Mouse (Mus musculus) embryonic stem cell, embryonic (primary cell): Measurements from ENCODE around the gene Rapgef1.

Experiments
- CTCF ChIA-PET, 4 experiments: fragments of 300-600 bp in 2 of 4; fragments of 350-600 bp in 2 of 4; sonication (Branson Sonifier 250); formaldehyde crosslinking; loops; one replicate each; lab custom pipeline; 2022; ENCODE audit warnings: inconsistent platforms in 2 of 4; lab: Charles Lee
- POLR2A ChIA-PET, 4 experiments: fragments of 300-600 bp in 2 of 4; fragments of 350-600 bp in 2 of 4; sonication (Branson Sonifier 250); formaldehyde crosslinking; loops; one replicate each; lab custom pipeline; 2022; ENCODE audit warnings: antibody characterized with exemption in 4 of 4, inconsistent platforms in 1 of 4; lab: Charles Lee

Rapgef1 gene

DNA sequence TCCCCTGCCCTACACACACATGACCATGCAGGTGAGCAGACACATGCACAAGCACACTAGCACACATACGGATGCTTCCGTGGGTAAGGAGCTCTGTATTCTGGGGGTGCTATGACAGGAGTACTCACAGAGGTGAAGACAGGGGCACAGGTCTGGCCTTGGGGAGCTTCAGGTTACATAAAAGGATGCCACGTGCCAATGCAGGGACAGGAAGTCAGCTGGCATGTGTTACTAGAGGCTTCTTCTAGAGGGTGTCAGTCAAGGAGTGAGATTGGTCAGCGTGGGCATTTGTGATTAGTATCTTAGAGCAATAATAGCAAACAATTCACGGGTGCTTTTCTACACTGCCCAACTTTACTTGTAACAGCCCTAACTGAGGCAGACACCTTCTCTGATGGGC lies 71.5 kb downstream of the Rapgef1 start:
- ChIA-PET CTCF (interaction anchor here (0.6 to 3.3 kb wide), 14 partner anchors 11 to 112 kb away, joined by 3 to 25 read pairs (median 5); partner anchors contain the start of gene Rapgef1 (in 2 of the 4)), POLR2A (interaction anchor here (0.7 to 6.1 kb wide), 60 partner anchors 9 to 730 kb away, joined by 3 to 64 read pairs (median 6); no protein-coding TSS in a partner anchor)

- ChIA-PET CTCF (interaction anchor here (0.5 to 3.3 kb wide), 18 partner anchors 11 to 301 kb away, joined by 3 to 25 read pairs (median 4); partner anchors contain the start of gene Rapgef1 (in 2 of the 4)), POLR2A (interaction anchor here (0.7 to 6.1 kb wide), 64 partner anchors 9 to 730 kb away, joined by 3 to 64 read pairs (median 5); partner anchors contain the start of genes Rapgef1 (in 1 of the 4) and Urm1 (in 1 of the 4))
Observed at GRCm38 (mm10) chr2:29691507-29691906, 72.0 kb downstream of the Rapgef1 start.

- CTCF ChIA-PET: interaction anchor here in 3 of 4 experiments (0.5 to 3.3 kb wide), 14 partner anchors 16 to 302 kb away, joined by 3 to 25 read pairs (median 5); partner anchors contain the start of gene Rapgef1 (in 1 of the 3)
- POLR2A ChIA-PET: interaction anchor here in 3 of 4 experiments (0.7 to 6.1 kb wide), 49 partner anchors 9 to 443 kb away, joined by 3 to 64 read pairs (median 6); partner anchors contain the start of genes Rapgef1 (in 1 of the 3) and Urm1 (in 1 of the 3)
Observed at GRCm38 (mm10) chr2:29692192-29692591, 72.7 kb downstream of the Rapgef1 start.

- POLR2A ChIA-PET: interaction anchor here in 3 of 4 experiments (0.5 to 1.5 kb wide), 4 partner anchors 13 to 43 kb away, joined by 3 read pairs; no protein-coding TSS in a partner anchor
- CTCF ChIA-PET: no interaction called here
Observed at GRCm38 (mm10) chr2:29696207-29696800, 76.8 kb downstream of the Rapgef1 start.

DNA sequence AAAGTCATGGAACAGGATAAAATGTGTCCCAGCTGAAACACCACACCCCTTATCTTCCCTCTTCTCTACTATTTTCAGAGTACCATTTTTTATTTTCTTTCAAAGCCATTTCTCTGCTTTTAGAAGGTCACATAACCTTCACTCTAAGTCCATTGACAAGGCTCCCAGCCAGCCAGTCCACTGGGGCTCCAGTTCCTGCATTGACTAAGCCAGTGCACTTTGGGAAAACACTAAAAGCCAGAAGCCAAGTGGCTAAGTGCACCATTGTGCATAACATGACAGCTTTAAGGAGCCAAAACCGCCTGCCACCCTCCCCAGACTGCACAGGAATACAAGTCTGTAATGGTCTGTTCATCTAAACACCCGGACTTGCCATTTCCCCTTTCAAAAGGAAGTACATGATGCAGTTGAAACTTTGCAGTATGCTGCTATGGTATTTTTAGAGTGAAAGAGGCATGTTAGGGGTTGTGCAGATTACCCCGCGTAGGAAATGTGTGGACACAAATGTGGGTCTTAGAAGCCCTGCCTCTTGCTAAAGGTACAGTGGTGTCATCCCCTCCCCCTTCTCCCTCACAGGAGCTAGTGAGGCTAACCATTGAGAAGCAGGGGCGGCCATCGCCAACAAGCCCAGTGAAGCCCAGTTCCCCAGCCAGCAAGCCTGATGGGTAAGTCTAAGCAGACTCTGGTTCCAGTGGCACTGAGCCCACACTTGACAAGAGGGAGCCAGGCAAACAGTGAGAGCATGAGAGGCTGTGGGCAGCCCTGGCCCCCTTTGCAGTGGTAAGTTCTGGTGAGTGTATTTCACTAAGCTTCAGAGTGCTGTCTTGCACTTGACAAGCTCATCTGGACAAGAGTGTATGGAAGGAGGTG lies 79.1 kb downstream of the Rapgef1 start:
- POLR2A ChIA-PET: interaction anchor here in 2 of 4 experiments (0.5 to 2.0 kb wide), 7 partner anchors 9 to 239 kb away, joined by 3 to 5 read pairs (median 4); no protein-coding TSS in a partner anchor
- CTCF ChIA-PET: interaction anchor here in 1 of 4 experiments (1.0 kb wide), 1 partner anchor 10 kb away, joined by 3 read pairs; no protein-coding TSS in a partner anchor

DNA sequence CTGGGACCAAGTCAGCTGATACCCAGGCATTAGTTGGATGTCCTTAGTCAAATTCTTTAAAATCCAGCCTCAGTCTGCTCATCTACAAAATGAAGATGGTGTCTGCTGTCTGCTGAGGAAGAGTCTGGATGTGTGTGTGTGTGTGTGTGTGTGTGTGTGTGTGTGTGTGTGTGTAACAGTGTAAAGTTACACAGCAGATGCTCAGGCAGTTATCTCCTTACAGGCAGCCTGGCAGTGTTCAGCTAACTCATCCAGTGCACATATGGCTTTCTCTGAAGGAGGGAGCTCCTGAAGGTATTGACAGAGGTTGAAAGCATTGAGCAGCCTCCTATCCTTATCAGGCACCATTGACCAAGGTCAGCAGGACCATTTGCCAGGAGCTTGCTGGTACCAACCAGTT lies 81.4 kb downstream of the Rapgef1 start:
- CTCF ChIA-PET: interaction anchor here in 2 of 4 experiments (0.6 to 0.7 kb wide), 2 partner anchors 44 to 86 kb away, joined by 3 to 11 read pairs; partner anchors contain the start of gene Coq4 (in 1 of the 2)

GRCm38 (mm10) chr2:29701393-29701792 lies 81.9 kb downstream of the Rapgef1 start:
- ChIA-PET POLR2A (interaction anchor here (0.7 to 42.2 kb wide), 11 partner anchors 10 to 71 kb away, joined by 3 to 884 read pairs (median 4); partner anchors contain the start of gene Gm13420 (in 2 of the 4)), CTCF (interaction anchor here in 1 of 4 experiments (0.7 to 1.6 kb wide), 2 partner anchors 10 to 44 kb away, joined by 3 to 4 read pairs; no protein-coding TSS in a partner anchor)

More for the DNA sequence above, 81.4 kb downstream of the Rapgef1 start:
- POLR2A ChIA-PET: interaction anchor here (0.7 to 42.2 kb wide), 15 partner anchors 9 to 147 kb away, joined by 3 to 884 read pairs (median 4); partner anchors contain the start of gene Gm13420 (in 2 of the 4)

- ChIA-PET POLR2A (interaction anchor here in 3 of 4 experiments (0.5 to 42.2 kb wide), 8 partner anchors 11 to 800 kb away, joined by 3 to 884 read pairs (median 3); partner anchors contain the start of gene Gm13420 (in 1 of the 3)), CTCF (interaction anchor here in 2 of 4 experiments (0.6 to 1.6 kb wide), 3 partner anchors 11 to 62 kb away, joined by 3 to 4 read pairs (median 3); no protein-coding TSS in a partner anchor)
Observed at GRCm38 (mm10) chr2:29702189-29702588, 82.7 kb downstream of the Rapgef1 start.

DNA sequence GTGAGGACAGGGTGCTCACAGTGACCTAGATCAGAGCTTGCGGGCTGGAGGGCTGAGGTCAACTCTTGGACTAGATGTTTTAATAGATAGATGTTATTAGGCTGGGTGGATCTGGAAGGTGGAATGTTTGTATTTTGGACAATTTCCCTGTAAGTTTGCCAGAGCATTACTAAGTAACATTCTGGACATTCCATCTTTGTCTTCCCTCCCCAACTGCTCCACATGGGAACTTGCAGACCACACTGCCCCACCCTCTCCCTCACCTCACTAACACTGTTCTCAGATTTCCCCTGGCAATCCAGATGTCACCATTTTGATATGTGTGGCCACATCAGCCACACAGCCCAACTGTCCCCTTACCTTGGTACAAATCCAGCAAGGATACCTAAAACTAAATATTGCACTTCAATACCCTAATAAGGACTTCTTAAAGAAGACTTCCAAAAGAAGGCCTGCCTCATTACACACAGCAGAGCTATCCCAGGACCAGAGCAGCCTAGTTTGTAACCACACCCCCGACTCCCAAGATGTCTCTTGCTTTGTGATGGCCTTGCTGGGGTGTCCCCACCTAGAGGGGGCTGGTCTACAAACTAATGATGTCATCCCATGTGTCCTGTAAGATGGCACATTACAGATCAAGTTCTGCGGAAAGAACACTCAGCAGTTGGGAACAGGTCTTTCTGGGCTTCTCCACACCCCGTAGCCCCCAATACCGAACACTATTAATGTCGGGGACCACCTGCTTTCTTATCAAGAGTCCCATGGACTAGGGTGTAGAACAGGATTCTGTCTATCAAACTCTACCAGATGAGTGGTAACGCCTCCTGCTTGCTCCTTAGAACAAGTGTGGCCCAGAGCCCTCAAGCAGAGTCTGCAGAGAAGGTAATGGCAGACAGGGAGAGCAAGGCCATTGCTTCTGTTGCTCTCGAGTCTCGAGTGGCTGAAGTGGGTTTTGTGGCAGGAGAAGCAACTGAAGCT lies 83.9 kb downstream of the Rapgef1 start:
- POLR2A ChIA-PET: interaction anchor here in 3 of 4 experiments (1.2 to 42.2 kb wide), 7 partner anchors 10 to 34 kb away, joined by 4 to 884 read pairs (median 7); partner anchors contain the start of gene Gm13420 (in 1 of the 3)
- CTCF ChIA-PET: interaction anchor here in 1 of 4 experiments (0.9 to 1.6 kb wide), 2 partner anchors 12 to 20 kb away, joined by 4 read pairs; no protein-coding TSS in a partner anchor

DNA sequence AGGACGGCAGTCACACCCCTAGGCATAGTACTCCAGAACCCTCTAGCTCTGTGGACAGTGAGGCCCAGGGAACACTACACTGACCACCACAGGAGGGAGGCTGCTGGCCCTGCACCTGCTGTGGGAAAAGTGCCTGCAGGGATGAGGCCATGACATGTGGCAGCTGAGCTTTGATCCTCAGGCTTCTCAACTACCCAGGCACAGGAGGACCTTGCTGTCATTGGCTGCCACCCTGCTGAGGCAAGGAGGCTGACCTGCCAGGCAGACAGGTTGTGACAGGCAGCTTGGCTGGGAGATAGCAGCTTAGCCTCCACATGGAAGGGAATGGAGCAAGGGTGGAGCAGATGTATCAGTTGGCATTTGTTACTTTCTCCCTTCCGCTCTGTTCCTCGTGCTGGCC lies 86.0 kb downstream of the Rapgef1 start:
- CTCF ChIA-PET: no interaction called here

DNA sequence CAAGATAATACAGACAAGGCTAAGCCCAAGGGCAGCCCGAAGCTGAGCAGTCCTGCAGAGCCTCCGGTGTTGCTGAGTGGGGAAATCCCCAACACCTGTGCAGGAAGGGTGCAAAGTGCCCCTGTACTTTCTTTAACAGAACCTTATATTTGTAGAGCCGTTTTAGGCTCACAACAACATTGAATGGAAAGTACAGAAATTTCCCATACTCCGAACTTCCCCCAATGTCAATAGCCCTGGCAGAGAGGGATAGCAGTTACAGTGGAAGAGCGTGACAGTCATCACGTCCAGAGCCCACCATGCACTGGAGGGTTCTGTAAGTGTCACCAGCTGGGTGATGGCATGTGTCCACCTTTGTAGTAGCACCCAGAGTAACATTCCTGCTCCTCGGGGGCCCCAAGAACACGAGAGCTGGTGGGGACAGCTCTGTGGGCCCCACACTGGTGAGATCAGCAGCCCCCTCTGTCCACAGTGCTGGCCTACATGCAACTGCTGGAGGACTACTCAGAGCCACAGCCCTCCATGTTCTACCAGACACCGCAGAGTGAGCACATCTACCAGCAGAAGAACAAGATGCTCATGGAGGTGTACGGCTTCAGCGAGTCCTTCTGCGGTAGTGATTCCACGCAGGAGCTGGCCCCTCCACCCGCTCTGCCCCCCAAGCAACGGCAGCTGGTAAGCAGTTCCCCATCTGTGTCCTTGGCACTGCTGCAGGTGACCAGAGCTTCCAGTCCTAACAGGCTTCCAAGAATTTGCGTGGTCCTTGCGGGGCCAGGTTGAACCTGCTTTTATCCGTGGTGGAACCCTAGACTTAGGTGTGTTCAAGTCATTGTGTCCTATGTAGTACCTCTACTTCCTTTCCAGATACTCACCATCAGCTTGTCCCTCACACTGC lies 87.5 kb downstream of the Rapgef1 start:
- CTCF ChIA-PET: interaction anchor here in 3 of 4 experiments (0.5 to 1.9 kb wide), 5 partner anchors 15 to 90 kb away, joined by 3 to 9 read pairs (median 4); partner anchors contain the start of gene Rapgef1 (in 1 of the 3)

More for the DNA sequence above, 86.0 kb downstream of the Rapgef1 start:
- POLR2A ChIA-PET: interaction anchor here in 3 of 4 experiments (0.5 to 42.2 kb wide), 11 partner anchors 11 to 1393 kb away, joined by 3 to 884 read pairs (median 4); partner anchors contain the start of gene Gm13420 (in 1 of the 3)

GRCm38 (mm10) chr2:29707731-29708130 lies 88.2 kb downstream of the Rapgef1 start:
- CTCF ChIA-PET: interaction anchor here in 3 of 4 experiments (0.5 to 2.1 kb wide), 18 partner anchors 8 to 91 kb away, joined by 3 to 9 read pairs (median 6); partner anchors contain the start of genes Gm13547 (in 1 of the 3) and Rapgef1 (in 1 of the 3)
- POLR2A ChIA-PET: interaction anchor here in 3 of 4 experiments (0.5 to 42.2 kb wide), 32 partner anchors 9 to 113 kb away, joined by 3 to 884 read pairs (median 4); partner anchors contain the start of genes Gm13420 (in 1 of the 3) and Slc27a4 (in 1 of the 3)

More for the DNA sequence above, 87.5 kb downstream of the Rapgef1 start:
- POLR2A ChIA-PET: interaction anchor here in 2 of 4 experiments (0.5 to 42.2 kb wide), 14 partner anchors 10 to 82 kb away, joined by 3 to 884 read pairs (median 4); partner anchors contain the start of gene Gm13420 (in 1 of the 2)

- CTCF ChIA-PET: interaction anchor here (0.6 to 2.1 kb wide), 22 partner anchors 9 to 90 kb away, joined by 3 to 9 read pairs (median 5); partner anchors contain the start of genes Rapgef1 (in 2 of the 4) and Gm13547 (in 1 of the 4)
- POLR2A ChIA-PET: interaction anchor here in 3 of 4 experiments (0.7 to 42.2 kb wide), 36 partner anchors 8 to 148 kb away, joined by 3 to 884 read pairs (median 4); partner anchors contain the start of genes Gm13420 (in 1 of the 3) and Slc27a4 (in 1 of the 3)
Observed at GRCm38 (mm10) chr2:29708209-29708608, 88.7 kb downstream of the Rapgef1 start.

GRCm38 (mm10) chr2:29711038-29711437 lies 91.5 kb downstream of the Rapgef1 start:
- ChIA-PET CTCF (interaction anchor here in 2 of 4 experiments (0.9 to 1.7 kb wide), 6 partner anchors 21 to 67 kb away, joined by 3 to 8 read pairs (median 4); no protein-coding TSS in a partner anchor), POLR2A (interaction anchor here (0.6 to 42.2 kb wide), 34 partner anchors 10 to 635 kb away, joined by 3 to 884 read pairs (median 5); partner anchors contain the start of gene Gm13420 (in 1 of the 4))
